Mouse (Mus musculus) lung, postnatal 36 days (tissue): ENCODE measurements around the gene Zmiz2.
A peak's percentile ranks its signal among the peaks of the same experiment; 100 is the strongest.
"Not testable (repeated sequence)": the region's sequence is repeated elsewhere in the genome, so short reads cannot be mapped to it uniquely, and the experiment has no call there.

ENCODE experiments used
- DNase-seq: peaks from one replicate; pipeline ENCODE4 v3.0.0; 2022; ENCODE audit warnings: mixed read lengths

Zmiz2 gene

DNA sequence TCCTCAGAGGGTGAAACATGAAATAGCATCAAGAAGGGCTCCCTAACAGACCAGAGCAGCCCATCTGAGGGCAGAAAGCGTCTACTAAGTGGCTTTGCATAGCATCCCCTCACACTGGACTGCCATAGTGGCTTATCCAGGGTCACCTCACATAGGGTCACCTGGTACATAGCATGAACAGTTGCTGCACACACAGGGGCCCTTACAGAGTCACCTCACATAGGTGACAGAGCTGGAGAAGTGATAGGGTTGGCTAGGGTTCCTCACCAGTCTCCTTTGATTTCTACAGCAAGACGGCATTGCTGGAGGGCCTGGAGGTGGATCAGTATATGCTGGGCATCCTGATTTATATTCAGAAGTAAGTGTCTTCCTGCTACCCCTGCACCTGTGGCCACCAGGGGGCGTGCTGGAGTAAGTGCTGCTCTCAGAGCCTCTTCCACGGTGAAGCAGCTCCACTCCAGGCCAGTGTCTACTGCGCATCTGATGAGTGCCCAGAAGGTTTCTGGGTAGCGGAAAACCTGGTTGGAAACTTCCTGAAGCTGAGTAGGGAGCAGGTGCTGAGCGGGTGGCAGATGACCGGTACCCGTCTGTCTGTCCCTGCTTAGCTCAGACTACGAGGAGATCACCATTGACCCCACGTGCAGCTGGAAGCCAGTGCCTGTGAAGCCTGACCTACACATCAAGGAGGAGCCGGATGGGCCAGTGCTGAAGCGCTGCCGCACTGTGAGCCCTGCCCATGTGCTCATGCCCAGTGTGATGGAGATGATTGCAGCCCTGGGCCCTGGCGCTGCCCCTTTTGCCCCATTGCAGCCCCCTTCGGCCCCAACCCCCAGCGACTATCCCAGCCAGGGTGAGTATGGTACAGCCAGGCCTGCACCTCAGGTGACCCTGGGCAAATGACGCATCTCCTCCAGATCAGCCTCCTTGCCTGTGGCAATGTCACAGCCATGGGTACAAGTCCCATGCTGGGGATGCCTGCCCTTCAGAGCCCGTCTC lies 13.9 kb downstream of the Zmiz2 start:
- DNase-seq: peak; percentile 81

DNA sequence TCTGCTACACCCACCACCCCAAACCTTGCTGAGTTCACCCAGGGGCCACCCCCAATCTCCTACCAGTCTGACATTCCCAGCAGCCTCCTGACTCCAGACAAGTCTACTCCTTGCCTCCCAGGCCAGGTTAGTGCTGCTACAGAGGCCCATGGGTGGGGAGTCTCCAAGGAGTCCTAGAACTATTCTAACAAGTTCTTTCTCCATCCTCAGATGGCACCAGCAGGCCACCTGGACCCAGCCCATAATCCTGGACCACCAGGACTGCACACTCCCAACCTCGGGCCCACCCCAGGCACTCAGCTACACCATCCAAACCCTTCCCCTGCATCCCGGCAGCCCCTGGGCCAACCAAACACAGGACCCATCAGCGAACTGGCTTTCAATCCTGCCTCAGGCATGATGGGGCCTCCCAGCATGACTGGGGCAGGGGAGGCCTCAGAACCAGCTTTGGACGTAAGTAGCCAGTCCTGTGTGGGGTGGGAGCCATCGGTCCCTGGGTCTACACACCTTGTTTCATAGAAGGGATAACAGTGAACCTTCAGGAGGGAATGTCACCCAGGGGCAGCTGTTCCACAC lies 15.0 kb downstream of the Zmiz2 start:
- no peak for DNase-seq

DNA sequence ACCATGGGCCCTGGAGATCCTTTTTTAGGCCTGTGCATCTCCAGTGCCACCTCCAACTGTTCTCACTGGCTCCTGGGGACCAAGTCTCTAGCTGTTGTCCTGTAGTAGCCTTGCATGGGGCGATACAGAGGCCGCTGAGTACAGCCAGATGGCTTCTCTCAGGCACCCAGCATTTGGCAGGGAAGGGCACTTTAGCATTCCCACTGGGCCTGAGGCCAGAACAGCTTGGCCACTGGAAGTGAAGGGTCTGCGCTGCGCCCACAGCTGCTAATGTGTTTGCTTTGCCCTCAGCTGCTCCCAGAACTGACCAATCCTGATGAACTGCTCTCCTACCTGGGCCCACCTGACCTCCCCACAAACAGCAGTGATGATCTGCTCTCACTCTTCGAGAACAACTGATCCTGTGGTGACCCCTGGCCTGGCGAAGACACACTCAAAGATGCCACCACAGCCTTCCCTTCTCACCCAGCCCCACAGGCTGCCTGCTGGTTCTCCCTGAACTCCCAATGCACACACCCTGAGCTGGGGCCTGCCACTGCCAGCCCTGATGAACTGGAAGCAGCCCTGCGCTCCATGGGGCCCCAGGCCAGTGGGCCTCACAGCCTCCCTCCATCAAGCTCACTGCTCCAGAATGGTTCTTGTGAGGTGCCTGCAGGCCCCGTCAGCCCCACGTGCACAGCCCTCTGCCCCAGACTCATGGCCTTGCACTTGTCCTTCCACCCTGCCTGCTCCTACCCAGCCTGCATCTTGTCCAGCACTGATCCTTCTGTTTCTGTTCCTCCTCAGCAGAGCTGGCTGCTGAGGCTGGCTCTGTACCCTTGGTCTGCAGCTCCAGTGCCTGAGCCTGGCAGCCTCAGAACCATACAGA lies 16.1 kb downstream of the Zmiz2 start:
- peak; percentile 73 for DNase-seq

DNA sequence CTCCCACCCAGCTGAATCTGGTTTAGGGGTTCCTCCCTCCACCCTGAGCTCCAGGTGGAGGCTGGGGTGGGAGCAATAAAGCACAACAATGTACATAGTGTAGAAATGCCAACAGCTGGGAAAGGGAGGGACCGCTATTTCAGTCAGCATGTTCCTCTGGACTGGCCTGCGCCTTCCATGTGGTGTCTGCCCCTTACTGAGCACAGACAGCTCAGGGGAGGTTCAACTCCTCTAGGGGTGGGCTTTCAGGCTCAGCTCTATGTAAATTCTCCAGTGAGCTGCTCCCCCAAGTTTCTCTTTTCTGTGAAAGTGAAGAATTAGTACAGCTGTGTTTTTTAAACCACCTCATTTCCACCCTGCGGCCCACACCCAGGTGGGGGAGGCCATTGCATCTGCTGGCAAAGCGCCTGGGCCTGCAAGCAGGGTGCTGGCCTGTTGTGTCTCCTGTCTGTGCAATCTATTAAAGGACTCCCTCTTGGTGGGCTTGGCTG lies 16.8 kb downstream of the Zmiz2 start:
- no peak for DNase-seq

DNA sequence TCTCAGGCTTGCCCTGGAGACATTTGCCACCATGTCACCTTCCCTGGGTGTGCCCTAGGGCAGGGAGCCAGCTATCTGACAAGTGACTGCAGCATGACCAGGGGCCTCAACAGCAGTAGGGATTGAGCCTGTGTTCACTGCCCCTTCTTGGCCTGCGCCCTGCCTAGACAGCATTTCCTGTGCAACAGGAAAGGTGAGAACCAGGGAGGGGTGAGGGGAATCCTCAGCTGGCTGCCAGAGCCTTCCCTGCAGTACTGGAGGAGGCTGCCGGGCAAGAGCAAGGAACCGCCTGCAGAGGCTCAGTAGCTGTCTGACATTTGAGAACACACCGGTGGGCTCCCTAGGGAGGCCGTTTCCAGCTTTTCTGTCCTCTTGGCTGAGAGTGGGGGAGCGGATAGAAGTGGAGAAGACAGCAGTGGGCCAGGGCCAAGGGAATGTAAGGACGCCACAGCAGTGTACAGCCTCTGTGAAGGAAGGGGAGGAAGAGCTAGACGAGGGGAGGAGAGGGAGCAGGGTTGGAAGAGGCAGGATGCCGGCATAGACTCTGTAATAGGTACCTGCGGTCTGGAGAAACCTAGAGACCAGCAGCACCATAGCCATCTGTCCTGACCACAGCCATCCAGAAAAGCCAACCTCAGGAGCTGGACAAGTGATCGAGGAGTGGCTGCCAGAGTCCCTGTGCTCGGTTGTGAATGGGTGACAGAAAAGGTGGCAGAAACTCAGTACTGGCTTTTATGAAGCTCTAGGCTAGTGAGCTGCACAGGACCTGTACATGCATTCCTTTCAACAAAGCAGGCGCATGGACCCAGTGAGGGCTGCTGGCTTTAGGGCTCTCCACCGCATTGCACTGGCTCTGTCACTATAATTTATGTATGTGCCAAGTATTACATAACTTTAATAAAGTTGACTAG lies 17.6 kb downstream of the Zmiz2 start:
- peak; percentile 82 for DNase-seq

DNA sequence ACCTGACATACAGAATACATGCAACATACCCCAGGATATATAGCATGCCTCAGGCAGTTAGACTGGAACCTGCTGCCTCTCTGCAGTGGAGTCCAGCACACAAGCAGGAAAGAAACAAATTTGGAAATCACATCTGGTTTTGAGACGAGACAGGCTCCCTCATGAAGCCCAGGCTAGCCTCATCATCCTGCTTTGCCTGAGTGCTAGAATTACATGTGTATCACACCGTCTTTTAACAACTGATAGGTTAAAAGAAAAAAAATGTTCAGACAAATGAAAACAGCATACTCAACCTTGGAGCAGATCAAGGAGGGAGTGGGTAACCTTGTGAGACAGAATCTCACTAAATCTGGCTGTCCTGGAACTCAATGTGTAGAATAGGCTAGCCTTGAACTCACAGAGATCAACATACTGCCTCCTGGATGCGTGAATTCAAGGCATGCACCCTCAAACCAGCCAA lies 18.3 kb downstream of the Zmiz2 start:
- DNase-seq: no peak

DNA sequence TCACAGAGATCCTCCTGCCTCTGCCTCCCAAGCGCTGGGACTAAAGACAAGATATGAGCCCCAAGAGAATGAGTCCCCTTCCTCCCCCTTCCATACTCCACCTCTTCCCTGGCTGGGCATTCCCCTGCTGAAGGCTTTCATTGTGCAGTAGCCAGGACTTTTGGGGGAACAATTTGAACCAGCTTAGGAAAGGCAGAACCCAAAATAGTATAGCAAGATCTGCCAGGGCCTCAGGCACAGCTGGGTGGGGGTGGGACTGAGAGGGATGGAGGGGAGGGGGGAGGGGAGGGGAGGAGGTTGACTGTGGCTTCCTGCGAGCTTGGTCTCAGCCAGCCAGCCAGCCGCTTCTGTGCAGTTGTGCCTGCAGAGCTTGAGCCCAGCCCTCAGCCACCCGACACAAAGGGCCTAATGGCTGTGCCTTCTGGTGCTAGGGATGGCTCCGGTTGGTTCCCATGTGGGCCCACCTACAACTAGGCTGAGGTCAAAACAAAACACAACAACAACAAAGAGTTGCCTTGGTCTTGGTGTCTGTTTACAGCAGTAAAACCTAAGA lies 21.3 kb downstream of the Zmiz2 start:
- no peak for DNase-seq

DNA sequence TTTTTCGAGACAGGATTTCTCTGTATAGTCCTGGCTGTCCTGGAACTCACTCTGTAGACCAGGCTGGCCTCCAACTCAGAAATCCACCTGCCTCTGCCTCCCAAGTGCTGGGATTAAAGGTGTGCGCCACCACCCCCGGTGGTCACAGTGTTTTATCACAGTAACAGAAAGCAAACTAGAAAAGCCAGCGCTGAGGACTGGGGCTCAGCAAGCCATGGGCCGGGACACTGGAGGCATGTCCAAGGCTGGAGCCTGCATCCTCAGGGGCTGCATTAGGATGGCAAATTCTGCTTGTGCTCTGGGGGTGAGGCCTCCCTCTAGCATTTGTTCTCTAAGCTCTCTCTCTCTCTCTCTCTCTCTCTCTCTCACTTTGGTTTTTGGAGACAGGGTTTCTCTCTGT lies 21.9 kb downstream of the Zmiz2 start:
- not testable (repeated sequence) for DNase-seq

DNA sequence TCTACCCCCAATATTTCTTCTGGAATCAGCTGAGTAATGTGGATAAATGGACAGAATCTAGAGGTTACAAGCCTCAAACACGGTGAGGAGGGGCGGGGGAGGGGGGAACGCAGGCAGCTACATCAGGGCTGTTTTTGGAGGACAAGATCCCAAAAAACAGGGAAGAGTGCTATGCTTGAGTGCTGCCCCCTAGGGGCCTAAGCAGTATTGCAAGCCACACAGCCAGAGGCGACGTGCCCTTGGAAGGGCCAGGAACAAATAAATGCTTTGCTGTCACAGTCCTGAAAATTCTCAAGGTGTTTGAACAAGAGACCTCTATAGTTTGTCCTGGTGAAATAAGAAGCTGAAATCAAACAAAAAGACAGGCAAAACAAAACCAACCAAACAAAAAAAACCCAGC lies 22.8 kb downstream of the Zmiz2 start:
- DNase-seq: peak; percentile 91

DNA sequence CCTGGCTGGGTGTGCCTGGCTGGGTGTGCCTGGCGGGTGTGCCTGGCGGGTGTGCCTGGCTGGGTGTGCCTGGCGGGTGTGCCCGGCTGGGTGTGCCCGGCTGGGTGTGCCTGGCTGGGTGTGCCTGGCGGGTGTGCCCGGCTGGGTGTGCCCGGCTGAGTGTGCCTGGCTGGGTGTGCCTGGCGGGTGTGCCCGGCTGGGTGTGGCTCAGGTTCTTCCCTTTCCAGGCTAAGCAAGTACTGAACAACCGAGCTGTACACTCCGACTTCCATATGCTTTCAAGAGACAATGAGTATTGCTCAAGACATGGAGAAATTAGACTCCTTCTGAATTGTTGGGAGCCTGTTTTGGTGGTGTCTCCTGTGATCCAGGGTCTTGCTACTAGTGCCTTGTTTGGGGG lies 24.4 kb downstream of the Zmiz2 start:
- no peak for DNase-seq

DNA sequence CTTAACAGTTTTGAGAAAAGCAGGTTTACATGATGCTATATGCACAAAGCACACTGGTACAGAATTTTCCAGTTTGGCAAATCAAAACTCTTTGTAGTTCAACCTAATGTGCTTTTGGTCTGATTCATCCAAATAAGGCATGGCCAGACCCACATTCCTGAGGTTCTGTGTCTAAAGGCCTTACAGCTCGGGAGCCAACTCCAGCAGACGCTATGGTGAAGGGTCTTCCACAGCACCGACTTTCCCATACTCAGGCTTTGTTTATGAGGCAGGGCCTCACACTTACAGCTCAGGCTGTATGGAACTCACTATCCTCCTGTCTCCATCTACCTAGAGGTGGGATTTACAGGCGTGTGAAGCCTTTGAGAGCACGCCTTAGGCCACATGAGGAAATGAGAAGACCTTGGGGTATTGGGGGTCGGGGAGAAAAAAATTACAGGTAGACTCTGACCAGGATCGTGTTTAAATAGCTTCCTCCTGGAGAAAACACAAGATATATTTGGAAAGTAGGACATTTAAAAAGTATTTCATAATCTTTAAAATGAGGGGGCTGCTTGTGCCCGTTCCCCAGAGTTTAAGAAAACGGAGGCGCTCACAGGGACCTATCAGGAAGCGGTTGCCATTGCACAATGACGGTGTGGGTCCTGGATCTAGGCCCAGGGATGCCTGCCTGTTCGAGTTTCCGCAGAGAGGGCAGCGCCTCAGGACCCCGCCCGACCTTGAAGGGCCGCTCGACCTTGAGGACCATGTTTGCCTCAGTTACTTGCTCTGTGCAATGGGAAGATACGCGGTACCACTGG lies 26.1 kb downstream of the Zmiz2 start, which contains the start of gene Ppia:
Ppia (plus strand) TSS at position 693 of the 800 bp plus-strand sequence.
- DNase-seq: peak; percentile 87

DNA sequence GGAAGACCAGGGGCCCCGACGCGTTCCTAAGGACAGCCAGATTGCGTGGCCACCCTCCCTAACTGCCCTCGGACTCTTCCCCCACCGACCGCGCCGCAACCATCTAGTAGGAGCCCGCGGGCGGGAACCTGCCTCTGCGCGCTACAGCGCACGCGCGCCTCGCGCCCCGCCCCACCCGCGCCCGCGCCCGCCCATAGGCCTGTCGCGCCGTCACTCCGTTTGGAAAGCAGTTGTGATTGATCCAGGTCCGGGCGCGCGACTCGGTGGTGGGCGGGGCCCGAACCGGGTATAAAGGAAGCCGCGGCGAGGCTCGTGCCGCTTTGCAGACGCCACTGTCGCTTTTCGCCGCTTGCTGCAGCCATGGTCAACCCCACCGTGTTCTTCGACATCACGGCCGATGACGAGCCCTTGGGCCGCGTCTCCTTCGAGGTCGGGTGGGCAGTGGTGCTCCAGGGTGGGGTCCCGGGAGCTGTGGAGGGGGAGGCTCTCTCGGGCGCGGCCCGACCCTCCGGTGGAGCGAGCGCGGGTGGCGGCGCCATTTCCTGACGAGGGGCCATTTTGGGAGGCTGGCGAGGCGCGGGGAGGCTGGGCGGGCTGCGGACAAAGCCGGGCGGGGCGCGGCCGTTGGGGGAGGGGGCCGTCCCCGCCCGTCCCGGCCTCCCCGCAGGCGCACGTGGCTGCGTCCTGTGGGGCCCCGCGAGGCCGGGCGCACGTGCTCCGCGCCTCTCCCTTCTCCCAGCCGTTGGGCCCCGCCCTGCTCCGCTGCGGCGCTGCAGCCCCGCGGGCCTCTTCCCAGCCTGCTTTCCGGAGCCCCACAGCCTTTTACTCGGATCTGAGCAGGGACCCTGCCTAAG lies 26.9 kb downstream of the Zmiz2 start:
- peak; percentile 99 for DNase-seq

DNA sequence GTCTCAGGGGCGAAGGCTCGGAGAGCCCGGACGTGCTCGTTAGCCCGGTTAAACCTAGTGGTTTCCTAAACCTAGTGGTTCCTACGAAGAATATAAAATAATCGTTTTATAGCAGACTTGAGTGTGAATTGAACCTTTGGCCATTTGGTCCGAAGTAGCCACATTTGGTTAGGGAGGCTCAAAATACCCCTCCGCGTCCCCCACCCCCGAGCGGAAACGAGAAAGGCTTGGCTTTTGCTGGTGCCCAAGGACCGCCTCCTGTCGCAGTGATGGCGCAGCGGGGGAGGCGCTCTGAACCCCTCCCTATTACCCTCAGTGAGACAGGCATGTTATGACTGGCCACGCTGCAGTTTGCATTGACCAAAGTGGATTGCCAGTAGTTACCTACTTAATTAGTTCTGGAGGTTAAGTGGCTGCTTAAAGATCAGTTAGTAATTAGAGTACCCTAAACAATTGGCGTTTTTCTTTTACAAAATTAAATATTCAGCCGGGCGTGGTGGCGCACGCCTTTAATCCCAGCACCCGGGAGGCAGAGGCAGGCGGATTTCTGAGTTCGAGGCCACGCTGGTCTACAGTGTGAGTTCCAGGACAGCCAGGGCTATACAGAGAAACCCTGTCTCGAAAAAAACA lies 27.6 kb downstream of the Zmiz2 start:
- peak; percentile 91 for DNase-seq

DNA sequence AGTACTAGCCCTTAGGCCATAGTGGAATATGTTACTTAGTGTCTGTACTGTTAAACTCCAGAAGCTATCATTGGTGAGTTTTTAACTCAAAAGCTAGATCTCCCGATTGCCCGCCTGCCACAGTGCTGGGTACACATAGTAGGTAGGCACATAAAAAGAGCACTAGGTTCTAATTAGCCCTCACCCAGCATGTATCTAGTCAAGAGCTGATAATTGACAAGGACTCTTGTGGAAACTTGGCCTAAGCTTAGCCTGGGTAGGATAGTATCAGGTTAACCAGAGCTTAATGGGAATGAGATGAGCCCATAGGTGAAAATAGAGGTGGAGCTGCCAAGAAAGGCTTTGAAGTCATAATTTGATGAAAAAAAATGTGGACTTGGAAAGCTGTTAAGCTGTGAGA lies 28.2 kb downstream of the Zmiz2 start:
- DNase-seq: no peak

DNA sequence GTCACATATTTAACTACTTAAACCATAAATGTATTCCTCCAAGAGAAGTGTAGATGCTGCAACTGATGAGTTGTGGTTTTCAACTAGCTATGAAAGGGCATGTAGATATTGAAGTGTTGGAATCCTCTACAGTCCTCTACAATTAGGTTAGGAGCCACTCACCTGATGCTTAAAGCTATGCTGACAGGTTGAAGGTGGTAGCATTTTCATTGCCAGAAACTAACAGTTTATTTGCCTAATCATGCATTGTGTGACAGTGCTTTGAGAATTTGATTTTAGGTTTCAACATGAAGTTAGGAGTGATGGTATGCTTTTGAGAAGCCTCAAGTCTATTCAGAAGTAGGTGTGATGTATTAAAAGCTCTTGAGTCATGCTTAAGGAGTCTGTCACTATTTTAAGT lies 28.6 kb downstream of the Zmiz2 start:
- DNase-seq: no peak

DNA sequence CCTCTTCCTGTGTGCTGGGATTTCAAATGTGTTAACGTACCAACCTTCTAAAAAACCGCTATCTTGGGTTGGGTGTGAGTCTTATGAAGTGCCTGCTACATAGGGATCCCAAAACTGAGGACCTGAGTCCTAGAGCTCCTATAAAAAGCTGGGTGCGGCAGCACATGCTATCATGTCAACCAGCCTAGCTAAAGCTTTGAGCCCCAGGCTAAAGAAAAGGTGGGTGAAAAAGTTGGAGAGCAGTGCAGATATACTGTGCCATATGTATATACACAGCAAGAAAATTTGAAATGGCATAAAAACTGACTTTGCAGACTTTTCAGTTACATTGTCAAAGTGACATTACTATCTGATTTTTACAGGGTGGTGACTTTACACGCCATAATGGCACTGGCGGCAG lies 29.9 kb downstream of the Zmiz2 start:
- no peak for DNase-seq

DNA sequence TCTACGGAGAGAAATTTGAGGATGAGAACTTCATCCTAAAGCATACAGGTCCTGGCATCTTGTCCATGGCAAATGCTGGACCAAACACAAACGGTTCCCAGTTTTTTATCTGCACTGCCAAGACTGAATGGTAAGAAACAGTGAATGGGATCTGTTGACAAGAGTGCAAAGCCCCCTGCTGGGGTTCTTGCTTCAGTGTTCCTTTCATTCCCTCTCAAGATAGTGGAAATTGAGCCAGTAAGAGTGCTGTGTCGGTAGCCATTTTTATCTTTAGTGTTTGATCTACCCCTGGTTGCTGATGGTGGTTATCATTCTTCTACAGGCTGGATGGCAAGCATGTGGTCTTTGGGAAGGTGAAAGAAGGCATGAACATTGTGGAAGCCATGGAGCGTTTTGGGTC lies 30.3 kb downstream of the Zmiz2 start:
- DNase-seq: not testable (repeated sequence)

DNA sequence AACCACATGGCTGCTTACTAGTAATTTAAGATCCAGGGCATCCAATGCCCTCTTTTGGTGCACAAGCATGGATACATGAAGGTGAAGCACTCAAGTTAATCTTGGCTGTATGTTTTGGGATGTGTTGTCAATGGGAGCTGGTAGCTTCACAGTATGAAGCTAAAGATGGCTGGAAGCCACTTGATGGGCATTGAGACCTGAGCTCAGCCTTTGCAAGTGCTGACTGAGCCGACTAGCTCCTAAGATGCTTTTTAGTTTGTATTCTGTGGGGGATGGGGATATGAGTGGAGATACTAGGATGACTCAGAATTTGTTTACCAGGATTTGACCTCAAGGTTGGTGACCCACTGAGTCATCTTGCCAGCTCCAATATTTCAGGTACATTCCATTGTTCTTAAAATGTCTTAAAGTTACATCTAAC lies 31.4 kb downstream of the Zmiz2 start:
- no peak for DNase-seq

DNA sequence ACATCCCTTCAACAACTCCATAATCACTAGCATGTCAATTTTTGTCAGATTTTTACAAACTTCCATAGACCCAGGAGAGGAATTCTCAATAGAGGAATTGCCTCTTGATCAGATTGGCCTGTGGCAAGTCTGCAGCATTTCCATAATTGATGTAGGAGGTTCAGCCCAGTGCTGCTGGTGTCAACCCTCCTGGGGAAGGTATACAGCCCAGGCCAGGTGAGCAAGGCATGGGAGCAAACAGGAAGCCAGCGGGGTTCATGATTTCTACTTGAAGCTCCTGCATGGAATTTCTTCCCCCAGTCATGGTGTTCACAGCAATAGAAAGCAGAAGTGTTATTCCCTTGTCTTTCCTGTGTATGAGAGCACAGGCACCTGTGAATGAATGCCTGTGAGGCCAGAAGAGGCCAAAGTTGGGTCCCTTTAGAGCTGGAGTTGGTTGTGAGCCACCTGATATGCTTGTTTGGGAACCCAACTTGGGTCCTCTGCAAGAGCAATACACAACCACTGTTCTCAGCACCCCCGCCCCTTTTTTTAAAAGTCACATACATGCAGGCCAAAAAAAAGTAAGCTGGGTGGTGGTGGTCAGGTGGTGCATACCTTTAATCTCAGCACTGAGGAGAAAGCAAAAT lies 32.0 kb downstream of the Zmiz2 start:
- DNase-seq: no peak
